Mouse (Mus musculus) forebrain, embryonic 11.5 days (tissue): ENCODE results near the gene Vcl. TPM values are rescaled to one million over a fixed set of nuclear protein-coding genes. Genes with fewer than 3 reads are reported as not detected.

ENCODE experiments used
- ATAC-seq: fragments of 200-750 bp; cut with Nextera tagmentation; replicated peaks from 2 replicates; pipeline ENCODE4 v1.8.0; 2017; ENCODE audit warnings: moderate TSS enrichment; ENCODE audit not compliant: low FRiP score
- DNase-seq: peaks from one replicate; pipeline ENCODE4 v3.0.0-alpha.2; 2017; ENCODE audit warnings: low spot score
- H3K27ac ChIP-seq: fragments of 300-500 bp; sonication (generic); 2 replicates; pipeline ENCODE4 v1.5.1; 2014; ENCODE audit warnings: low read depth, low read length
- H3K27me3 ChIP-seq: fragments of 300-500 bp; sonication (generic); 2 replicates; pipeline ENCODE4 v1.6.1; 2014; ENCODE audit warnings: mild to moderate bottlenecking, low read length, mixed read lengths; ENCODE audit not compliant: control insufficient read depth, insufficient read depth
- H3K36me3 ChIP-seq: fragments of 300-500 bp; sonication (generic); 2 replicates; pipeline ENCODE4 v1.6.1; 2014; ENCODE audit warnings: mild to moderate bottlenecking, low read length, moderate library complexity, mixed read lengths; ENCODE audit not compliant: control insufficient read depth, insufficient read depth
- H3K4me1 ChIP-seq: fragments of 300-500 bp; sonication (generic); replicated peaks from 2 replicates; pipeline ENCODE4 v1.6.1; 2014; ENCODE audit warnings: low read length, mixed read lengths; ENCODE audit not compliant: control insufficient read depth, insufficient read depth
- H3K4me2 ChIP-seq: fragments of 300-500 bp; sonication (generic); 2 replicates; pipeline ENCODE4 v1.6.1; 2014; ENCODE audit warnings: low read depth, mild to moderate bottlenecking, low read length, moderate library complexity, mixed read lengths; ENCODE audit not compliant: severe bottlenecking
- H3K4me3 ChIP-seq: fragments of 300-500 bp; sonication (generic); 2 replicates; pipeline ENCODE4 v1.5.1; 2014; ENCODE audit warnings: low read depth, low read length
- H3K9ac ChIP-seq: fragments of 300-500 bp; sonication (generic); 2 replicates; pipeline ENCODE4 v1.6.1; 2014; ENCODE audit warnings: low read length
- H3K9me3 ChIP-seq: fragments of 300-500 bp; sonication (generic); 2 replicates; pipeline ENCODE4 v1.6.1; 2016; ENCODE audit warnings: low read length, mixed read lengths; ENCODE audit not compliant: control insufficient read depth
- WGBS: fragments of 180-500 bp; shearing (Covaris S2); extraction: QIAGEN DNeasy Blood & Tissue Kit; methylation state at CpG from one replicate; pipeline ENCODE4 v1.1.7; 2014; 5-methylcytosine and 5-hydroxymethylcytosine counted together
- polyA plus RNA-seq: library from polyadenylated mRNA; unstranded; fragments of >200 nt; fragmentation: Nextera tagmentation; extraction: Ambion mirVana; gene quantifications from 2 replicates; pipeline ENCODE4 v1.2.1, GENCODE M21; 2014

The Vcl gene
- polyA plus RNA-seq, result 29.4 and 30.2 TPM in 2 replicates

- peak; percentile 100 for DNase-seq
- ATAC-seq, result peak; percentile 99
- no peaks in the 10 kb centered on the region for H3K36me3 ChIP-seq
- H3K9me3 ChIP-seq, result no peaks in the 10 kb centered on the region
- under 1% methylated on average over 89 of the region's 89 CpGs for WGBS
- peak within 1 kb of the TSS; percentile 75 for H3K9ac ChIP-seq
- H3K4me2 ChIP-seq, result peak within 1 kb of the TSS; percentile 77
- peaks cover 8% of the 10 kb centered on the region for H3K4me1 ChIP-seq
- peak within 1 kb of the TSS; percentile 71 for H3K4me3 ChIP-seq
- peak within 1 kb of the TSS; percentile 70 for H3K27ac ChIP-seq
- no peaks in the 10 kb centered on the region for H3K27me3 ChIP-seq
These were observed at the start of gene Vcl for GRCm38 (mm10) chr14:20928848-20929745. Vcl (plus strand) TSS chr14:20929398.

- WGBS, result 78% methylated on average over 5 of the region's 5 CpGs
- no peak for DNase-seq
- H3K27ac ChIP-seq, result no peak overlapping the region
These were observed 44.5 kb upstream of the Vcl start for GRCm38 (mm10) chr14:20884691-20885090.

GRCm38 (mm10) chr14:20885091-20885888, 43.9 kb upstream of the Vcl start:
- 40% methylated on average over 10 of the region's 10 CpGs for WGBS
- H3K4me3 ChIP-seq, result no peak overlapping the region
- no peaks in the 10 kb centered on the region for H3K9me3 ChIP-seq
- H3K4me2 ChIP-seq, result no peak overlapping the region
- no peaks in the 10 kb centered on the region for H3K27me3 ChIP-seq
- H3K9ac ChIP-seq, result no peak overlapping the region
- DNase-seq (no peak), ATAC-seq (no peak)
- no peaks in the 10 kb centered on the region for H3K36me3 ChIP-seq
- no peak overlapping the region for H3K27ac ChIP-seq
- no peaks in the 10 kb centered on the region for H3K4me1 ChIP-seq

More at GRCm38 (mm10) chr14:20884691-20885090, 44.5 kb upstream of the Vcl start:
- H3K4me2 ChIP-seq, result no peak overlapping the region
- no peaks in the 10 kb centered on the region for H3K4me1 ChIP-seq
- H3K9me3 ChIP-seq, result no peaks in the 10 kb centered on the region
- no peak for ATAC-seq
- no peaks in the 10 kb centered on the region for H3K27me3 ChIP-seq
- no peak overlapping the region for H3K9ac ChIP-seq
- no peaks in the 10 kb centered on the region for H3K36me3 ChIP-seq
- no peak overlapping the region for H3K4me3 ChIP-seq

- H3K36me3 ChIP-seq, result no peaks in the 10 kb centered on the region
- 20% methylated on average over 4 of the region's 4 CpGs for WGBS
- no peak overlapping the region for H3K4me2 ChIP-seq
- DNase-seq, result no peak
- no peak for ATAC-seq
- no peak overlapping the region for H3K9ac ChIP-seq
- no peaks in the 10 kb centered on the region for H3K4me1 ChIP-seq
- H3K4me3 ChIP-seq, result no peak overlapping the region
- H3K27ac ChIP-seq, result no peak overlapping the region
- no peaks in the 10 kb centered on the region for H3K9me3 ChIP-seq
- no peaks in the 10 kb centered on the region for H3K27me3 ChIP-seq
These were observed 42.9 kb upstream of the Vcl start for GRCm38 (mm10) chr14:20886266-20886665.

GRCm38 (mm10) chr14:20887541-20888085, 41.6 kb upstream of the Vcl start:
- no peak overlapping the region for H3K27ac ChIP-seq
- H3K36me3 ChIP-seq, result no peaks in the 10 kb centered on the region
- no peaks in the 10 kb centered on the region for H3K9me3 ChIP-seq
- no peaks in the 10 kb centered on the region for H3K27me3 ChIP-seq
- no peaks in the 10 kb centered on the region for H3K4me1 ChIP-seq
- H3K4me3 ChIP-seq, result no peak overlapping the region
- DNase-seq, result no peak
- 85% methylated on average over 7 of the region's 7 CpGs for WGBS
- H3K4me2 ChIP-seq, result no peak overlapping the region
- no peak overlapping the region for H3K9ac ChIP-seq
- ATAC-seq, result no peak

GRCm38 (mm10) chr14:20891941-20892402, 37.2 kb upstream of the Vcl start:
- Histone ChIP-seq H3K9me3 (no peaks in the 10 kb centered on the region), H3K27me3 (no peaks in the 10 kb centered on the region), H3K9ac (no peak overlapping the region), H3K4me3 (no peak overlapping the region), H3K4me2 (no peak overlapping the region), H3K36me3 (no peaks in the 10 kb centered on the region), H3K27ac (no peak overlapping the region), H3K4me1 (no peaks in the 10 kb centered on the region)
- DNase-seq, result no peak
- 51% methylated on average over 9 of the region's 9 CpGs for WGBS
- no peak for ATAC-seq

- H3K27ac ChIP-seq, result no peak overlapping the region
- no peak overlapping the region for H3K4me3 ChIP-seq
- no peak overlapping the region for H3K9ac ChIP-seq
- no peaks in the 10 kb centered on the region for H3K36me3 ChIP-seq
- WGBS, result 81% methylated on average over 4 of the region's 4 CpGs
- H3K9me3 ChIP-seq, result no peaks in the 10 kb centered on the region
- H3K4me2 ChIP-seq, result no peak overlapping the region
- no peak for DNase-seq
- H3K4me1 ChIP-seq, result no peaks in the 10 kb centered on the region
- no peak for ATAC-seq
- H3K27me3 ChIP-seq, result no peaks in the 10 kb centered on the region
These were observed 35.4 kb upstream of the Vcl start for GRCm38 (mm10) chr14:20893815-20894214.

- no peak overlapping the region for H3K27ac ChIP-seq
- no peak overlapping the region for H3K4me2 ChIP-seq
- no peak overlapping the region for H3K9ac ChIP-seq
- H3K9me3 ChIP-seq, result no peaks in the 10 kb centered on the region
- H3K36me3 ChIP-seq, result no peaks in the 10 kb centered on the region
- DNase-seq (no peak), ATAC-seq (no peak)
- H3K27me3 ChIP-seq, result no peaks in the 10 kb centered on the region
- H3K4me3 ChIP-seq, result no peak overlapping the region
- WGBS, result 94% methylated on average over 3 of the region's 3 CpGs
- no peaks in the 10 kb centered on the region for H3K4me1 ChIP-seq
These were observed 27.9 kb upstream of the Vcl start for GRCm38 (mm10) chr14:20901267-20901666.
